Mouse (Mus musculus) hindbrain, embryonic 14.5 days (tissue): ENCODE measurements around the gene Fabp2. TPM values are rescaled to one million over a fixed set of nuclear protein-coding genes. Genes with fewer than 3 reads are reported as not detected.

Experiments used
- ATAC-seq: fragments of 200-750 bp; cut with Nextera tagmentation; 2 replicates; pipeline ENCODE4 v1.8.0; 2017; ENCODE audit warnings: moderate number of reproducible peaks, mild to moderate bottlenecking, moderate TSS enrichment, moderate library complexity; ENCODE audit not compliant: low FRiP score
- DNase-seq: peaks from one replicate; pipeline ENCODE4 v3.0.0-alpha.2; 2015; ENCODE audit warnings: low spot score
- H3K27ac ChIP-seq: fragments of 300-500 bp; sonication (generic); 2 replicates; pipeline ENCODE4 v1.5.1; 2014; ENCODE audit warnings: mild to moderate bottlenecking, moderate library complexity
- H3K27me3 ChIP-seq: fragments of 300-500 bp; sonication (generic); 2 replicates; pipeline ENCODE4 v1.6.1; 2014; ENCODE audit warnings: mild to moderate bottlenecking, low read length, mixed read lengths; ENCODE audit not compliant: control insufficient read depth, insufficient read depth
- H3K36me3 ChIP-seq: fragments of 300-500 bp; sonication (generic); replicated peaks from 2 replicates; pipeline ENCODE4 v1.6.1; 2014; ENCODE audit not compliant: control insufficient read depth, insufficient read depth
- H3K4me1 ChIP-seq: fragments of 300-500 bp; sonication (generic); replicated peaks from 2 replicates; pipeline ENCODE4 v1.6.1; 2014; ENCODE audit warnings: antibody characterized with exemption, low read length, mixed read lengths; ENCODE audit not compliant: control insufficient read depth, insufficient read depth
- H3K4me2 ChIP-seq: fragments of 300-500 bp; sonication (generic); replicated peaks from 2 replicates; pipeline ENCODE4 v1.6.1; 2014; ENCODE audit warnings: mild to moderate bottlenecking, moderate library complexity
- H3K4me3 ChIP-seq: fragments of 300-500 bp; sonication (generic); replicated peaks from 2 replicates; pipeline ENCODE4 v1.5.1; 2014; ENCODE audit warnings: mild to moderate bottlenecking, low read length
- H3K9ac ChIP-seq: fragments of 300-500 bp; sonication (generic); 2 replicates; pipeline ENCODE4 v1.6.1; 2014
- H3K9me3 ChIP-seq: fragments of 300-500 bp; sonication (generic); 2 replicates; pipeline ENCODE4 v1.6.1; 2016; ENCODE audit warnings: low read length; ENCODE audit not compliant: control insufficient read depth
- WGBS: fragments of 180-500 bp; shearing (Covaris S2); extraction: QIAGEN DNeasy Blood & Tissue Kit; methylation state at CpG from one replicate; pipeline ENCODE4 v1.1.7; 2014; 5-methylcytosine and 5-hydroxymethylcytosine counted together
- polyA plus RNA-seq: library from polyadenylated mRNA; unstranded; fragments of >200 nt; fragmentation: Nextera tagmentation; extraction: Ambion mirVana; gene quantifications from 2 replicates; pipeline ENCODE4 v1.2.1, GENCODE M21; 2014

Fabp2 gene
- polyA plus RNA-seq, 1 experiment from 2014 or later, result not detected

DNA sequence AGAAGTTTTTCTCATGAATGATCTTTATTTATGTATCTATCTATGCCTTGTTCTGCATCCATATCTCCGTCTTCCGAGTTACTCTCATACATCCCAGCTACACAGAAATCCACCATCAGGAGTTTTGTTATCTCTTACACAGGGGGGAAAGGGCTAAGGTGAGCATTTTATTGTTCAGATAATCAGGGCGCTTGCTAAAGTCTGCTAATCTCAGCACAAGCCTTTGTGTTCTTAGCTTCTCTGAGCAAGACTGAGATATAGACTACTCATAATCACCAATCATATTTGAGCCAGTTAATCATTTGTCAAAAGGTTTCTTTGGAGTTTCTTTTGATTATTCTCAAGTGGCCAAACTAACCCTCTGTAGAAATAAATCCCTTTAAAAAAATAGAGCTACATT is 17.3 kb upstream of the Fabp2 start:
- ATAC-seq (no peak), DNase-seq (no peak)
- WGBS, result 95% methylated on average over 3 of the region's 3 CpGs
- Histone ChIP-seq H3K4me1 (no peaks in the 10 kb centered on the region), H3K36me3 (no peaks in the 10 kb centered on the region), H3K9ac (no peak overlapping the region), H3K9me3 (no peaks in the 10 kb centered on the region), H3K27ac (no peak overlapping the region), H3K27me3 (no peaks in the 10 kb centered on the region), H3K4me3 (no peak overlapping the region), H3K4me2 (no peak overlapping the region)

DNA sequence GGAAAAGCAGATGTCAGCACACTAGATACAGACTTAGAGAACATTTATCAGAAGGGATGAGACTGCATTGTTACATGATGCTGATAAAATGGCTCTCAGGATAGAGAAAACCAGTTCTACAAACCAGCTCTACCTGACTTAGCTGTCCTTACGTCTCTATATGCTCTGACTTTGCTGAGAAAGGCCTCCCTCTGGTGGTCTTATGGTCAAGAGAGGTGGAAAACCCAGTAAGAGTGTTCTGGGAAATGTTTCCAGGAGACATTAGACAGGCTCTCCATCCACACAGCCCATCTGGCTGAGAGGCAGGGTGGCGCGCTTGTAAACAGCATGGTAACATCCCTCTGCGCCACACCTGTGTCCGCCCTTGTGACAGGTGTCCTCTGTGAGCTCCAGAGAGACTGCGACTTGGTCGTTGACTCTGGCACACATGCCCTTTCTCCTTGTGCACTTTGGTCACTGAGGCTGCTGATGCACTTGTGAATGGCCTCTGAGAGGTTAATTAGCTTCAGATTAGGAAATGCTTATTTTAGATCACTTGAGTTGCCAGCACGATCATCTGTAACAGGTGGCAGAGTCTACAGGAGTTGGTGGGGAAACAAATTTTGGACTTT is 16.1 kb upstream of the Fabp2 start:
- 94% methylated on average over 8 of the region's 8 CpGs for WGBS
- Histone ChIP-seq H3K9me3 (no peaks in the 10 kb centered on the region), H3K27me3 (no peaks in the 10 kb centered on the region)

DNA sequence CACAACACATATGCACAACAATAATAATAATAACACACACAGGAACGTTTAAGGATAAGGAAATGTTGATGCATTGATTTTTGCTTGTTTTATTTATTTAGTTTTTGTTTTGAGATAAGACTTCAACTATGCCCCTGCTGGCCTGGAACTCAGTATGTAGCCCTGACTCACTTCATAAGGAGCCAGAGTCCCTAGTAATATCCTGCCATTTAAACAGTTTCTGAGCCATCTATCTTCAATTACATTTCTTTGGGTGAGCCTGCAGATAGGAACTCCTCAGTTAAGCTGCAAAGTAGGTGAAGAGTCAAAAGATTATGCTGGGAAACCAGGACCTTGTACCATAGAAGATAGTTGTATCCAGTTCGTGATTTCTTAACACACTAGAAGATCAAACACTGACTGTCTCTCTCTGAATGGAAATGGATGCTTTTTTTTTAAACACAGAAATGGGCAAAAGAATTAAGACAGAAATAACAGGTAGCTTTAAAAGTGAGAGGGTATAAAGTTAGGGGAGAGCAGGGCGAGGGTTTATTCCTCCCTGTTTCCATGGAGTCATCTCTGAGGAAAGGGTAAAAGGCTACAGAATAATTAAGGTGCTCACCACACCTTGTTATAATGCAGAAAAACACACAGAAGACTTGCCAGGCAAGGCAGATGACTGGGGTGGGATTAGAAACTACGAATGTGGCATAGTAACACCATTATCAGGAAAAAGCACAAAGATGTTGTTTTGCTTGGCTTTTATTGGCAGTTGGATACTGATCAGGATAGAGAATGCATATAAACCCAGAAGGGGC is 7.2 kb upstream of the Fabp2 start:
- H3K4me2 ChIP-seq, result no peak overlapping the region
- H3K4me1 ChIP-seq, result no peaks in the 10 kb centered on the region
- 88% methylated on average over 4 of the region's 4 CpGs for WGBS
- no peaks in the 10 kb centered on the region for H3K36me3 ChIP-seq
- no peak for ATAC-seq
- no peak overlapping the region for H3K4me3 ChIP-seq
- H3K27me3 ChIP-seq, result no peaks in the 10 kb centered on the region
- no peak for DNase-seq
- no peaks in the 10 kb centered on the region for H3K9me3 ChIP-seq
- no peak overlapping the region for H3K27ac ChIP-seq
- no peak overlapping the region for H3K9ac ChIP-seq

More for the DNA sequence above, 16.1 kb upstream of the Fabp2 start:
- no peak overlapping the region for H3K9ac ChIP-seq
- H3K4me2 ChIP-seq, result no peak overlapping the region
- no peak for DNase-seq
- ATAC-seq, result no peak
- H3K4me3 ChIP-seq, result no peak overlapping the region
- no peaks in the 10 kb centered on the region for H3K36me3 ChIP-seq
- no peaks in the 10 kb centered on the region for H3K4me1 ChIP-seq
- no peak overlapping the region for H3K27ac ChIP-seq

DNA sequence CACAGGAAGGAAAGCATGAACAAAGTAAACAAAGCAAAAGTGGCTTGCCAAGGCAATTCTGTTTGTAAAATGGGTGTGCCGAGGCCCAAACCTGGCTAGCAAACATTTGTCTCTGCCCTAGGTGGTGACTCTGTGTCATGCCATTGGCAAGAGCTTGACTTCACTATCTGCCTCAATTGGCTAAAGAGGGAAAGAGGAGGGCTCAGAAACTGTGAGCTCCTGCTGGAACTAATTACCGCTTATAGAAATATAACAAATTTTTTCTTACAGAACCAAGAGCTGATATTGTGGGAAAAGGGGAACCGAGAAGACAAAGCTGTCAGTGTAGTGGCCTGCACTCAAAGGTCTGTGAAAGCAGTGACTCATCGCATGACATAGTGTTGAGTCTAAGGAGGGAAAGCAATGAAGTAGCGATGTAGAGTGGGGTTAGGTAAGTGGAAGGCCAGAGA is 6.5 kb upstream of the Fabp2 start:
- Histone ChIP-seq H3K4me2 (no peak overlapping the region), H3K9ac (no peak overlapping the region), H3K36me3 (no peaks in the 10 kb centered on the region), H3K27me3 (no peaks in the 10 kb centered on the region), H3K4me1 (no peaks in the 10 kb centered on the region), H3K9me3 (no peaks in the 10 kb centered on the region), H3K4me3 (no peak overlapping the region), H3K27ac (no peak overlapping the region)
- DNase-seq, result no peak
- no peak for ATAC-seq
- 89% methylated on average over 5 of the region's 5 CpGs for WGBS

DNA sequence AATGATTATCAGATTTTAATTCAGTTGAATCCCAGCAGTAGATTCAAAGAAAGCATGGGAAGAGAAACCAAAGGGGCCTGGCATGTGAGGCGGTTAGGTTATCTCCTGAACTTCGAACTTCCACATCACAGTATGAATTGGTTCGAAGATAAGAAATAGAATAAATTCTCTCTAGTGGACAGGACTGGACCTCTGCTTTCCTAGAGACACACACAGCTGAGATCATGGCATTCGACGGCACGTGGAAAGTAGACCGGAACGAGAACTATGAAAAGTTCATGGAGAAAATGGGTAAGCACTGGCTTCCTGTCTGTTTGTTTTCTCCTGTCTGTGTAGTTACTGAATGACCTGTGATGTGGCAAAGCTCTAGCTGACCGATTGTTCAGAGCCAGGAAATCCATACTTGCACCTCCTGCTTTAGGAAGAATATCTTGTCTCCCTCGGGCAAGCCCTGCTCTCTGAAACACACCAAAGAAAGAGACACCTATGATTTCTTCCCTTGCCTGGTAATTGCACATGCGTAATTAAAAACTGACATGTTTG is 388 bp downstream of the Fabp2 start:
- Histone ChIP-seq H3K4me2 (no peak overlapping the region), H3K27me3 (no peaks in the 10 kb centered on the region), H3K27ac (no peak overlapping the region), H3K36me3 (no peaks in the 10 kb centered on the region), H3K9me3 (no peaks in the 10 kb centered on the region), H3K4me1 (no peaks in the 10 kb centered on the region), H3K4me3 (no peak overlapping the region), H3K9ac (no peak overlapping the region)
- ATAC-seq (no peak), DNase-seq (no peak)
- WGBS, result 90% methylated on average over 11 of the region's 11 CpGs

DNA sequence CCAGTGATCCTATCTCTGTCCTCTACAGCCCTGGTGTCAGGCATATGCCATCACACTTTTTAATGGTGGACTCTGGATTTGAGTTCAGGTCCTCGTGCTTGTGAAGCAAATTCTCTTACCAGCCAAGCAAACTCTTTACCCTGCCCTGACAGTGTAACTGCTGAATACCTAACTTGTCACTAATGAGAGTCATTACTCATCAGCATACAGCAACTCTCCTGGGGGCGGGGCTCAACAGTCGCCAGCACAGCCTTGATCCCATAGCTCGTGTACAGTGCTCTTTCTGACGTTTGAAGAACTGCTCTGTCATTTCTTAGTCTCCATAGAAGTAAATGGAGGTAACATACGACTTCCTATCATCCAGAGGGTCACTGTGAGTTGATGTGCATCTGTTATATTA is 3.4 kb downstream of the Fabp2 start:
- DNase-seq (no peak), ATAC-seq (no peak)
- no peak overlapping the region for H3K9ac ChIP-seq
- no peaks in the 10 kb centered on the region for H3K4me1 ChIP-seq
- no peaks in the 10 kb centered on the region for H3K27me3 ChIP-seq
- H3K27ac ChIP-seq, result no peak overlapping the region
- WGBS, result 56% methylated on average over 6 of the region's 6 CpGs
- H3K4me3 ChIP-seq, result no peak overlapping the region
- H3K4me2 ChIP-seq, result no peak overlapping the region
- no peaks in the 10 kb centered on the region for H3K36me3 ChIP-seq
- H3K9me3 ChIP-seq, result no peaks in the 10 kb centered on the region

DNA sequence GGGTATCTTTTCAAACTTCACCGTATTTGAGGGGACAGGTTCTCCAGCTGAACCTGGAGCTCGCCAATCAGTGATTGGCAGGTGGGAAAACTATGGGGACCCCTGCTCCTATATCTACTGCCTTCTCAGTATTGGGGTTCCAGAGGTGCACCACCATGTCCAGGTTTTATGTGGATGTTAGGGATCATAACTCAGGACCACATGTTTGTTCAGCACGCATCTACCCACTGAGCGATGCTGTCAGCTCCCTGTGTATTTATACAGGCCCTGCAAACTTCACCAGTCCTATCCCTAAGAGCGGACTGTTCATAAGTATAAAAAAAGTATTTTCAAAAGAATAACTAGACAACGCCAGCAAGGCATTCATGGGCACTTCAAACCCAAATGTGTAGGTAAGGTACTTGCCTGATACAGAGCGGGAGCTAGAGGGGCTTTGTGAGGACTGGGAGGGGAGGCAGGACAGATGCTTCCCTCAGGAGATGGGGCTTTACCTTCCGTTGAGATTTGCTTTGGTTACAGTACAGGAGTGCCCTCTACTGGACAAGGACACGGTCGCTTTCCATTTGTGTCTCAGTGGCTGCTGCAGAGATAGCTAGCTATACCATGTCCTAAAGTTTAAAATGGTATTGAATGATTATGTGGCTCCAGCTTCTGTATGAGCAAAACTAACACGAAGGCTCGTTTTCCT is 9.0 kb downstream of the Fabp2 start:
- Histone ChIP-seq H3K4me1 (no peaks in the 10 kb centered on the region), H3K9me3 (no peaks in the 10 kb centered on the region), H3K4me3 (no peak overlapping the region), H3K27ac (no peak overlapping the region), H3K27me3 (no peaks in the 10 kb centered on the region), H3K36me3 (no peaks in the 10 kb centered on the region), H3K9ac (no peak overlapping the region), H3K4me2 (no peak overlapping the region)
- DNase-seq (peak; percentile 78), ATAC-seq (peak; percentile 60; the same call in 1 of the 2 replicates)
- WGBS, result 45% methylated on average over 12 of the region's 12 CpGs

DNA sequence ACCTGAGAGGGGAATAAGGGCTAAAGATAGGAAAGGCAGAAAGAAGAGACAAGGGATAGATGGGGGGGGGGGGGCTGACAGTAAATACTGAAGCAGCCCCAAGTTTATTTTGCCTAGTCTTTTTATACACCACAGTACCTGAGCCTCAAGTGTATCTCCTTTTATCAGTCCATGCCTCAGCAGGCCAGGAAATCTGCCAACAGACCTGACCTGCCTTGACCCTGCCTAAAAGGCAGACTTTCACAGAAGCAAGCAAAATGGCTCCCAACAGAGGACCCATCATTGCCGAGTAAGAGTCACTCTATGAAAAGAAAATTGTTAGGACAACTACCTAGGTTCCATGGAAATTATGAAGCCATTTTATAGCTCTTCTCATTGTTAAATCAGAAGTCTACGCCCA is 13.0 kb downstream of the Fabp2 start:
- ATAC-seq, result no peak
- no peak for DNase-seq
- Histone ChIP-seq H3K4me2 (no peak overlapping the region), H3K27me3 (no peaks in the 10 kb centered on the region), H3K9me3 (no peaks in the 10 kb centered on the region), H3K4me1 (no peaks in the 10 kb centered on the region), H3K9ac (no peak overlapping the region), H3K27ac (no peak overlapping the region), H3K4me3 (no peak overlapping the region), H3K36me3 (no peaks in the 10 kb centered on the region)
- 83% methylated on average over 2 of the region's 2 CpGs for WGBS

DNA sequence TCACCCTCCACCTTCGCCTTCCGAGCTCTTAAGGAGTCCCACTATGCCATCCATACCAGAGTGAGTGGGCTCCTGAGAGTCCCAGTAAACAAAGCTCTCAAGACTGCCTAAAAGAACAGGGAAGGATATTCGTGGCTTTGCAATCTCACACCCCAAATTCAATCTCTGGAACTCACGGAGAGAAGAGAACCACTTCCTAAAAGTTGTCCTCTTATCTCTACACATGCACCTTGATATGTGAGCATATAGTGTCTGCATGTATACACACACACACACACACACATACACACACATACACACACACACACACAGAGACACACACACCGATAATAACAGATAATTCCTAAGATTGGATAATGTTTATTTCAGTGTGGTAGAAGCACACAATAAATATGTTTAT is 20.6 kb downstream of the Fabp2 start:
- WGBS, result 85% methylated on average over 5 of the region's 5 CpGs
- no peak overlapping the region for H3K9ac ChIP-seq
- H3K4me2 ChIP-seq, result no peak overlapping the region
- H3K27ac ChIP-seq, result no peak overlapping the region
- H3K27me3 ChIP-seq, result no peaks in the 10 kb centered on the region
- no peak for DNase-seq
- ATAC-seq, result no peak
- H3K4me1 ChIP-seq, result no peaks in the 10 kb centered on the region
- H3K9me3 ChIP-seq, result no peaks in the 10 kb centered on the region
- H3K36me3 ChIP-seq, result no peaks in the 10 kb centered on the region
- H3K4me3 ChIP-seq, result no peak overlapping the region
